ENCODE assay signal across 8 mouse cellular contexts in genomic region chr5:105443057-105443815, GRCm38 (mm10). TPM values are rescaled to one million over a fixed set of nuclear protein-coding genes. Genes with fewer than 3 reads are reported as not detected.
DNase-seq lines count a peak whose midpoint lies in the region; ATAC-seq and TF ChIP-seq lines count a peak whose summit lies in the region.

No protein-coding gene starts in this region.

- H3K9ac ChIP-seq in heart, embryonic 15.5 days: no peak overlapping the region
- no peak overlapping the region for H3K9ac ChIP-seq in lung, embryonic 14.5 days
- no peak overlapping the region for H3K9ac ChIP-seq in stomach, embryonic 15.5 days

- ATAC-seq in heart, embryonic 15.5 days (replicated peaks; ENCODE audit: insufficient number of reproducible peaks, insufficient read depth, low FRiP score, low read depth): no peak
- ATAC-seq in lung, embryonic 14.5 days (ENCODE audit: insufficient read depth): peak; percentile 69; the same call in 1 of the 2 replicates
- no peak for ATAC-seq in stomach, embryonic 15.5 days (ENCODE audit: insufficient read depth, low FRiP score, low read depth)

- no peak overlapping the region for H3K4me3 ChIP-seq in layer of hippocampus, adult 2 months
- no peak overlapping the region for H3K4me3 ChIP-seq in heart, embryonic 15.5 days
- no peak overlapping the region for H3K4me3 ChIP-seq in lung, embryonic 14.5 days (ENCODE audit: low read depth, low read length)
- H3K4me3 ChIP-seq in stomach, embryonic 15.5 days (replicated peaks): no peak overlapping the region

- H3K4me1 ChIP-seq in heart, embryonic 15.5 days (replicated peaks): 0 out of 2 replicates have a peak, but pooled peaks cover 2% of the 10 kb centered on the region
- no peaks in the 10 kb centered on the region for H3K4me1 ChIP-seq in lung, embryonic 14.5 days (ENCODE audit: insufficient read depth)
- H3K4me1 ChIP-seq in stomach, embryonic 15.5 days: peaks cover 5% of the 10 kb centered on the region; the same call in 1 of the 2 replicates

- WGBS in heart, embryonic 15.5 days: 42% methylated on average over 11 of the region's 11 CpGs
- 35% methylated on average over 11 of the region's 11 CpGs for WGBS in lung, embryonic 14.5 days
- WGBS in stomach, embryonic 15.5 days: 38% methylated on average over 11 of the region's 11 CpGs

- H3K27me3 ChIP-seq in heart, embryonic 15.5 days: no peaks in the 10 kb centered on the region
- H3K27me3 ChIP-seq in lung, embryonic 14.5 days (ENCODE audit: insufficient read depth, low read length): no peaks in the 10 kb centered on the region
- H3K27me3 ChIP-seq in stomach, embryonic 15.5 days (replicated peaks): no peaks in the 10 kb centered on the region

- no peak for TF ChIP-seq CTCF in layer of hippocampus, adult 2 months (conservative IDR thresholded peaks at IDR 0.05)
- no peak for TF ChIP-seq CTCF in lung, embryonic 14.5 days (IDR thresholded peaks at IDR 0.05; ENCODE audit: low read depth)

- no peaks in the 10 kb centered on the region for H3K36me3 ChIP-seq in heart, embryonic 15.5 days
- no peaks in the 10 kb centered on the region for H3K36me3 ChIP-seq in lung, embryonic 14.5 days (ENCODE audit: insufficient read depth)
- no peaks in the 10 kb centered on the region for H3K36me3 ChIP-seq in stomach, embryonic 15.5 days

- DNase-seq in layer of hippocampus, adult 2 months (ENCODE audit: low spot score in 2 of 2): peak in 1 of 2 experiments; percentile 7
- no peak for DNase-seq in layer of hippocampus, postnatal 14 days (ENCODE audit: low spot score in 2 of 2)
- peak; percentile 45 for DNase-seq in lung, embryonic 14.5 days
- no peak for DNase-seq in cerebellum, postnatal 14 days
- DNase-seq in urinary bladder, postnatal 25 days (ENCODE audit: low spot score): no peak
- DNase-seq in left cerebral cortex, adult 8-10 months (ENCODE audit: low spot score in 2 of 2): no peak

- H3K27ac ChIP-seq in layer of hippocampus, adult 2 months: peak overlapping the region; percentile 59; the same call in 1 of the 2 replicates
- peak overlapping the region; percentile 63 for H3K27ac ChIP-seq in heart, embryonic 15.5 days
- H3K27ac ChIP-seq in lung, embryonic 14.5 days (ENCODE audit: low read depth): peak overlapping the region; percentile 60; the same call in 1 of the 2 replicates
- H3K27ac ChIP-seq in stomach, embryonic 15.5 days: peak overlapping the region; percentile 23; the same call in 1 of the 2 replicates

- no peaks in the 10 kb centered on the region for H3K9me3 ChIP-seq in heart, embryonic 15.5 days (replicated peaks)
- H3K9me3 ChIP-seq in lung, embryonic 14.5 days (ENCODE audit: low read depth, low read length): no peaks in the 10 kb centered on the region
- H3K9me3 ChIP-seq in stomach, embryonic 15.5 days: no peaks in the 10 kb centered on the region

- H3K4me2 ChIP-seq in heart, embryonic 15.5 days: no peak overlapping the region
- H3K4me2 ChIP-seq in lung, embryonic 14.5 days: no peak overlapping the region
- no peak overlapping the region for H3K4me2 ChIP-seq in stomach, embryonic 15.5 days

RNA-seq across cellular contexts. Expression of gene Lrrc8b, which starts 27.7 kb away (rescaled TPM):
- total RNA-seq in layer of hippocampus, adult 2 months (2021): 10 to 100 TPM; 61.6 TPM
- total RNA-seq in layer of hippocampus, postnatal 14 days (2021): 10 to 100 TPM; 80.1 to 81.4 TPM
- polyA plus RNA-seq in heart, embryonic 15.5 days (2015; fragmentation: Nextera tagmentation; extraction: Ambion mirVana): 2.9 and 3.9 TPM in 2 replicates
- polyA plus RNA-seq in lung, embryonic 14.5 days (2014; fragmentation: Nextera tagmentation; extraction: Ambion mirVana): 10.4 and 11.3 TPM in 2 replicates
- polyA plus RNA-seq in stomach, embryonic 15.5 days (2015; fragmentation: Nextera tagmentation; extraction: Ambion mirVana): 7.7 and 7.8 TPM in 2 replicates
- 10 to 100 TPM; 76.3 to 92.5 (median 83.1) TPM for total RNA-seq in left cerebral cortex, adult 8-10 months (2022)
